Mouse (Mus musculus) spleen, postnatal 10 days (tissue): ENCODE results near the gene Vwce.

Experiments used
- DNase-seq, 2 experiments: peaks; one replicate each; pipeline ENCODE4 v3.0.0; 2021 to 2022; ENCODE audit warnings: low spot score in 2 of 2

Vwce gene

DNA sequence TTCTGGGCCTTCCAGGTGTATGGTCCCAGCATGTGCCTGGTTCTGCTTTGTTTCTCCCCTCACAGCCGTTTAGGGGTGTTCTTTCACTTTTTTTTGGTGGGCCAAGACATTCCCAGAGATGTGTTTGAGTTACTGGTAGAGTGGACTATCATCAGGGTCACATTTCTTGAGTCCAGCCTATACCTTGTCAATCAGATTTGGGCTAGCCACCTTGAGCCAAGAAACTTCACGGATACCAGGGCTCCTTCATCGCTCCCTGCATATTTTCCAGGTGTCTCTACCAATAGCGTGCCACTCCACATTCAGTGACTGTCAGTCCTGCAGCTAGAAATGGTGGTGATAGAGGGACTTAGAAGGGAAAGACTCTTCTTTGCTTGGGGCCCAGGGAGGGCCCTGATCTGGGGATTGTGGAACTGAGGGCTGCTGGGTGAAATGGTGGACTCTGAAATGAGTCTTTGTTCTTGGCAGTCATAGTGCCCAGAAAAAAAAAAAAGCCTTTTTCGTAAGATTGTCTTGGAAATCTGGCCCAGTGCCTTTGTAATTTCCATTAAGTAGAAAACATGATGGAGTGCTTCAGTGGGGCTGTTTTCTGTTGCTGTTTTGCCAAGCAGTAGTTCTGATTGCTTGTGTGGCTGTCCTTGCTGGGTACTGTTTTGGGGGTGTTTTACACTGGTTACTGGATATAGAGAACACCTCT is 55.6 kb downstream of the Vwce start:
- peak in 1 of 2 experiments; percentile 13 for DNase-seq

DNA sequence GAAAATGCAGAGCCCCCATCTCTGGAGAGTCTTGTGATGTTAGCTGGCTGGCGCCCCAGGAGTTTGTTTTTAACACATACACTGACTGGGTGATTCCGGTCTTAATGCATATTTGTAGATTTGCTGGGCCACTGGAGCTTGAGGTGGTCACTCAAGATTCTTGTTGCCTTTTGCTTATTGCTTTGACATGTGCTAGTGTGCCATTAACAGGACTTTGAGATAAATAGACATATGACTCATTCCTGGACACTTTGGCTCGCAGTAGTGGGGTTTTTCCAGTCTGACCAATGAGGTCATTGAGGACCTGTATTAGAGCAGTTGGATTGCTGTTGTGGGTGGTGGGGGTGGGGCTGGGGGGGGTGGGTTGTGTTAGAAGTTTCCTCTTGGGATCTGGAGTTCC is 56.3 kb downstream of the Vwce start:
- peak in 1 of 2 experiments; percentile 12 for DNase-seq

DNA sequence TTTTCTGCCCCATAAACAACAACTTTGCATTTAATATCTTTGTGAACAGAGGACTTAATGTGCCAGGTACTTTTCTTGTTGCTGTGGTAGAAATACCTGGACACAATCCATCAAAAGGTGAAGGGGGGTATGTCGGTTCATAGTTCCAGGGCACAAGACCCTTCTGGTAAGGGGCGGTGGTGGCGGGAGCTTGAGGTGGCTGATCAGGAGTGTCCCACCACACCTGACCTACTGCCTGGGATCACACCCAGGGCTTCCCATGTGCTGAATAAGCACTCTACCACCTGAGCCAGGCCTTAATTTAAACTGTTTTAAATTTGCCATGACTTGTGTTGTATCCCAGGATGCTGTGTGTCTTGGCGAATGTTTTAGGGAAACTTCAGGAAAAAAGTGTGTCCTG is 57.1 kb downstream of the Vwce start:
- DNase-seq = peak in 1 of 2 experiments; percentile 10

DNA sequence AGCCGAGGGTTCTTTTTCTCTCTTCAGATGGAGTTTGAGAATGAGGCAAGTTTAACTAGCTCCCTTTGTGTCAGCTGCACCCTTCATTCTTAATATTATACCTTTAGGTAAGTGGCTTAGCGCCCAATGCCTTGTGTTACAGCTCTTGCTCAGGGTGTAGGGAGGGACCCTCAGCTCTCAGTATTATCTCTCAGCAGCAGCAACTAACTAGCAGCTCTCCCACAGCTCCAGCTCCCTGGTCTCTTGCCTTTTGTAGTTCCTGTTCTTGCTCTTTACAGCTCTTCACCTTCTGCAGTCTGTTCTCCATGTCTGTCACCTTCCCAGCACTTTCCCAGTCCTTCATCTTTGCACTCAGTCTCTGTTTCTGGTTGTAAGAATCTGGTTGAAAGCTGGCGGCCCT is 57.6 kb downstream of the Vwce start:
- peak in 1 of 2 experiments; percentile 21 for DNase-seq

DNA sequence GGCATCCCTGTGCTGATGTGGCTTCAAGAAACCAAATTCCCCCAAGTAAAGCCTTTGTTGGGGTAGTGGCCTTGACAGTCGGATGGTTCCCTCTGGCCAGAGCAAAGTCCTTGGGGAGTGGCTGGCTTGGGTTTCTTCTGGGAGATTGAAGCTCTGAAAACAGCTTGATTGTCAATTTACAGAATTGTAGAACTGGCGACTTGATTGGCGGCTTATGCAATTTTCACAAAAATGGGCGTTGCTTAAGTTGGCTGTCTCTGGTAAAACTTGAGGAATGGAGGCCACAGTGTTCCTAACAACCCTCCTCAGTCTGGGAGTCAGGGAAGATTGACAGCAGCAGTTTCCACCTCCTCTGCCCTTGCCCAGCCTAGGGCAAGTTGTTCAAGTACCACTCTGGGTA is 58.3 kb downstream of the Vwce start:
- DNase-seq = peak in 1 of 2 experiments; percentile 9

DNA sequence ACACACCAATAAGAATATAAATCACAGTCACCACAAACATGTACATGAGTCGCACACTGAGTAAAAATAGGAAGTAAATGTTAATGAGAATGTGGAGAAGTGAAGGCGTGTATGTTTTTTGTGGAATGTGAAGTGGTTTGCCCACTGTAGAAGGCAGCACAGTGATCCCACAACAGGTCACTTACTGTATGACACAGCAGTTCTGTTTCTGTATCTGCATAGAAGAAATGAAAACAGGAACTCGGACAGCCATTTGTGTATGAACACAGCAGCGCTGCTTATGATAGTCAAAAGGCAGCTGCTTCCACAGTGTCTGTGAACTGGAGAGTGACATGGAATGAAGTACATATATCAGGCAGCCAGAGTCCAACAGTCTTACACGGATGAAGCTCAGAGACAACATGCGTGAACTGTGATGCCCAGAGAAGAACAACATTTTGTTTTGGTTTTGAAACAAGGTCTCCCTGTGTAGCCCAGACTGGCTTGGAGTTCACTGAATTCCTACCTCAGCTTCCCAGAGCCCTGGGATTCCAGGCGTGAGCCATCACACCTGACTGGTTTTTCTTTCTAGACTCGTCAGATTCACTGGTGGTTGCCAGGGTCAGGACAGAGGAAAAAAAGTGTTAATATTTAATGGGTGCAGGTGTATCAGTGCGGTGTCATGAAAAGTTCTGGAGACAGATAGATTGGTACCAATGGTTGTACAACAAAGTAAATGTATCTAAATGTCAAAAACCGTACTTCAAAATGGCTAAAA is 60.1 kb downstream of the Vwce start:
- DNase-seq = peak in 1 of 2 experiments; percentile 15

DNA sequence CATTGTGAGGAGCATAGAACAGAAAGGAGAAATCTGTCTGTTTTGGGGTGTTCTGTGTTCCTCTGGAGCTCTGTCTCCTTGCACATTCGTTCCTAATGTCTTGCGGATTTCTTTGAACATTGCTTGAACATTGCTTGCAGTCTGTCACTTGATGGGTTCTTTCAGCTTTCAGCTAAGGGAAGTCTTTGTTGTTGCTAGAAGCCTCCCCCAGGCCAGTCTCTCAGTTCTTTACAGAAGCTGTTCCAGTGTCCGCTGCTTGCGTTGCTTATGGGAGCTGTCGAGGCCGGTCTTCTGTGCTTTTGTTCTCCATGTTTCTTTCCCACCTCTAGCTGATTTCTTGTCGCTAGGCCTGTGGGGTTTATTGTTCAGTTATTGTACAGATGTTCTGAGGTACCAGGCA is 61.8 kb downstream of the Vwce start:
- peak in 1 of 2 experiments; percentile 12 for DNase-seq

DNA sequence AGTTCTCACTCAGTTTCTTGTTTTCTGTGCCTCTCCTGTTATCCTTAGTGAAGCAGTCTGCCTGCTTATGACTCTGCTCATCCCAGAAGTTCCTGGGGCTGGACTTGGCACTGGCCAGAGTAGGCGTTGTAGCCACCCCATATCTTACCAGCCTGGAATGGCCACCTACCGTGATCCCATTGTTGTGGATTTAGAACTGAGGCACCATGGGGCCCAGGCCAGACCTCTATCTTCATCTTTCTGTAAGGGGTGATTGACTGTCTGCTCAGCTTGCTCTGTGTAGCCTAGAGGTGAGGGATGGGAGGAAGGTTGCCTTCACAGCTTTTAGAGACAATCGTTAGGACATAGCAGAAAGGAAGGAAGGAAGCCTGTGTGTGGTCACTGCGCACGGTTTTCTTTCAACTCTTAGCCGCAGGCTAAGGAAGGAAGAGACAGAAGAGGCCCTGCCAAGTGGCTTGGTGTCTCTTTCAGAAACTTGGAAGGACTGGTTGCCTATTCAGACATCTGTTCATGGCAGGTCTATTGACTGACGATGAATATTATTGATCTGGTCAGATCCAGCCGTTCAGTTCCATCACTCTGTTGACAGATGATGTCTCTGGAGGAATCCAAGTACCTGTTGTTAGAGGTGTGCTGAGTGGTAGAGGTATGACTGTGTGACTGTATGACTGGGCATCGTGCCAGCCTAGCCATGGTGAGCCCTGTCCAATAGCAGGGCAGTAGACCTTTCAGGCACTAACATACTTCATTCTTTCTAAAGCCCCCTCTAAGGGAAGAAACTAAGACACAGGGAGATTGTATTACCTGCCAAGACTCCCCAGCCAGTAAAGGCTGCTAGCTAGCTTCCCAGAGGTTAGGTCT is 64.3 kb downstream of the Vwce start:
- DNase-seq = no peak

DNA sequence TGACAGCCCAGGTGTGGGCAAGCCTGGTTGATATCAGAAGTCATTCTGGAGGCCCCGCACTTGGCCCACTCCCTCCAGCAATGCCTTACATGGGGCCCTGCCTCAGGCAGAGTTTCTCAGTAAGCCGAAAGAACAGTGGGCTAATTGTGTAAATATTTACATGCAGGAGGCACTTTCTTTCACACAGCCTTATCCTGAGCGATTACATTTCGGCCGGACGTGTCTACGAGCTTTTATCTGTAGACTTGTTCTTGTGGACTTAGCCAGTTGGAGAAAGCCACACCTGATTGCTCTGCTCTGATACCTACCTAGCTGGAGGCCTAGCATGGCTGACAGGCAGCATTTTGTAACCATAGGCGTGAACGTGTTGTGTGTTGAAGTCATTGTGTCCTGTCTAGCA is 65.8 kb downstream of the Vwce start:
- DNase-seq = no peak

DNA sequence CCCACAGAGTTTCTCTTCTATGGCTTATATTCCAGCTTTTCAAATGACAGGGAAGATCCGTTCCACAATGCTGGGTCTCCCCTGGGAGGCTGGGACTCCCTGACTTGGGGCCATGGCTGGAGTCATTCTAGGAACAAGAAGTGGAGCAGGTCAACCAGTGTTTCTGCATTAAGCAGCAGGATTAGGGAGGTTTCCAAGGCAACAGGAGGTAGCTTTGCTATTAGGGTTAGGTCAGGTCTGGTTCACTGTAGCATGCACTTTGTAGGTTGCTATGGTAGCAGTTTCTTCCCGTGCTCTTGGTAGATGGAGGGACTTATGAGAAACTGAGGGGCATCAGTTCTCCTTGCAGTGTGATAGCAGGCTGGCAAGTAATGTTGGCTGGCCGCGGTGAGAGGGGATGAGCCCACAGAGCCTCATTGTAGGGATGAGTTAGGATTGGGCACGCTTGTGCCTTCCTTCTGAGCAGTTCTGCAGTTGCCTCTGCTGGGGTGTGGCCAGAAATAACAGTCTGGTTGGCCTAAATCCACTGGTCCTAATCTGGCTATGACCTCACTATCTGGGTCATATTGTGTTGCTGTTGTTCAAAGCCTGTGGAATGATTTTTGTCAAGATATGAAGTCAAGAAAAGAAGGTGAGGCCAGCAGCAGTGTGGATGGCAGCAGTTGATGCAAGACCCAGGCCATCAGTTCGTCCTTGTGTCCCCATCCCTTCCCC is 67.2 kb downstream of the Vwce start:
- no peak for DNase-seq

DNA sequence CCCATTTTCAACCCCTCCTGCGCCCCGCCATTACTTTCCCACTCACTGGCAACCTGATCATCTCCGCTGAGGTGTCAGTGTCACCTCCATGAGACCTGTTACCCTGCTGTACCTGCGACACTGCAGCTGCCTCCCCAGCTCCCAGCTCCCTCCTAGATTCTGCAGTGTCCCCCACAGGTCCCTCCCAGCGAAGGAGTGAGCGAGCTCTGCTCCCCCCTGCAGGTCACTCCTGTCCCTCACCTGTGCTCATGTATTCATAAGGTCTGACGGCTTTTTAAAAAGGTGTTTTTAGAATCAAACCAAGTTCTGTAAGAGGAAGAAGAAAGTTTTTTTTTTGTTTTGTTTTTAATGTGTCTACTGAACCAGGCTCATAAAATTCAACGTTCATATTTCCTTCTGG is 68.1 kb downstream of the Vwce start:
- no peak for DNase-seq

DNA sequence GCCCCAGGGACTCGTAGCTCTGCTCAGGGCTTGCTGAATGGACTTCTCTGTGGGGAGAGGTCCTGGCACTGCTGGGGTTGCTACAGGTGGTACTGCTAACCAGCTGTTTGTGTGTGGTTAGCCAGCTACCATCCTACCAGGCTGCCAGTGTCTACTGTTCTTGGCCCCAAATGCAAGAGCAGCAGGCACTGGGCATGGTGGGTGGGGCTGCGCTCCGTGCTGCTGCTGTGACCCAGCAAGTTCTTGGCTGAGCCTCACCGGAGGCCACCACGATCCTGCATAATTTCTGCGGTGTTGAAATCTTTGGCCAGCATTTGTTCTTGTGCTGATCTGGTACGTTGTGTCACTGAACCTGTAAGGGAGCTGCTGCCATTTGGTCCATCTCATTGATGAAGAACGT is 69.5 kb downstream of the Vwce start:
- DNase-seq = no peak

DNA sequence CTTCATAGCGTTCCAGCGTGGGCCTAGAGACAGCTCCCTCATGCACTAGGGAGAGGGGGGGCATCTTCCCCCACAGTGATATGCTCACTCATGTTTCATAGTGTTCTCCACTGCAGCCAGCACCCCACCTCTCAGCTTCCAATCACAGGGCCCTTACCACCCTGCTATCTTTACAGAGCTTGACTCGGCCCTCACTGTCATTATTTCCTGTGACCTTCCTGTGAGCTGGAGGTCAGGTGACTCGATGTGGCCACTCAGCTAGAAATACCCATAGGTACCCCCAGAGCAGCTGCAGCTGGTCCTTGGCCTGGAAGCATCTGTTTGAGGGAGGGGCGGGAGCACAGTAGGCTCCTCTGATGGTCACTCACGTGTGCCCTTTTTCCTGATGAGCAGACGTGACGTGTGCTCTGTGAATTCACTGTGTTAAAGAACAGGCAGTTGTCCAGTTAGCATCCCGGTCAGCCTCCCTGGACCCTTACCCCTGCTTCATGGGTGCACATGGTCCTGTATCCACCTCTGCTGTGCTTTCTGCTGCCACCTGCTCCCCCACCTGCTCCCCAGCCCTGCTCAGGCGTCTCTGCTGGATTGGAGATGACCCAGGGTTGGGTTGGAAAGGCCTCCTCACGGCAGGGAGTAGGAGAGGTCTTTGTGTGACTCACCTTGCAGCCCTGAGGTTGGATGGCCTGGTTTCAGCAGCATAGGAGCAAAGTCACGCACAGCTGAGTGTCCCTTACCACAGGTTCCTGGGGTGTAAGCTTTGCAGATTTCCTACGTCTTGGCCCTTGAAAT is 73.3 kb downstream of the Vwce start:
- no peak for DNase-seq

DNA sequence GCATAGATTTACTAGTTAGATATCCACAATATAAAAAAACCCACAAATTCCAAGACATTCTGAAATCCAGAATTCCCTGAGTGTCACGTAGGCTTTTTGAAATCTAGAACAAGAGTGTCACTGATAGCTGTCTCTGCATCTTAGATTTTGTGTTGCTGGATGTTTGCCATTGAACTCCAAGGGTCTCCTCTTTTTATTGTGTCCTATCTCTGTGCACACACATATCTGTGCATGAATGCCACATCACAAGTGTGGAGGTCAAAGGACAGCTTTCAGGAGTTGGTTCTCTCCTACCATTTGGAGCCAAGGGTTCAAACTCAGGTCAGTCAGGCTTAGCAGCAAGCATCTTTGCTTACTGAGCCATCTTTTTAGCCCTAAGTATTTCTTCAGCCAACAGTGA is 73.9 kb downstream of the Vwce start:
- DNase-seq = no peak

DNA sequence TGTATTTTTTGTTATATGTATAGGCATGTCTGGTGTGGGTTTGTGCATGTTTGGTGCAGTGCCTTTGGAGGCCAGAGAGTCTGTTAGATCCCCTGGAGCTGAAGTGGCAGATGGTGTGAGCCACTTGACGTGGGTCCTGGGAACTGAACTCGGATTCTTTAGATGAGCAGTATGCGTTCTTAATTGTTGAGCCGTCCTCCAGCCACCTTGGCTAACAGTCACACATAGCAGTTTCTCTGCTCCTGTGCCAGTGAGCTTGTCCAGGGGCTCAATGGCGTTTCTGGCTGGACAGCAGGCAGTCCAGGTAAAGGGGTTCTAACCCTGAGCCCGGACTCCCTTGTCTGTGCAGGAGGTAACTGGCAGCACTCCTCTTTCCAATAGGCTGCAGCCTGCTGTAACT is 74.9 kb downstream of the Vwce start:
- no peak for DNase-seq

DNA sequence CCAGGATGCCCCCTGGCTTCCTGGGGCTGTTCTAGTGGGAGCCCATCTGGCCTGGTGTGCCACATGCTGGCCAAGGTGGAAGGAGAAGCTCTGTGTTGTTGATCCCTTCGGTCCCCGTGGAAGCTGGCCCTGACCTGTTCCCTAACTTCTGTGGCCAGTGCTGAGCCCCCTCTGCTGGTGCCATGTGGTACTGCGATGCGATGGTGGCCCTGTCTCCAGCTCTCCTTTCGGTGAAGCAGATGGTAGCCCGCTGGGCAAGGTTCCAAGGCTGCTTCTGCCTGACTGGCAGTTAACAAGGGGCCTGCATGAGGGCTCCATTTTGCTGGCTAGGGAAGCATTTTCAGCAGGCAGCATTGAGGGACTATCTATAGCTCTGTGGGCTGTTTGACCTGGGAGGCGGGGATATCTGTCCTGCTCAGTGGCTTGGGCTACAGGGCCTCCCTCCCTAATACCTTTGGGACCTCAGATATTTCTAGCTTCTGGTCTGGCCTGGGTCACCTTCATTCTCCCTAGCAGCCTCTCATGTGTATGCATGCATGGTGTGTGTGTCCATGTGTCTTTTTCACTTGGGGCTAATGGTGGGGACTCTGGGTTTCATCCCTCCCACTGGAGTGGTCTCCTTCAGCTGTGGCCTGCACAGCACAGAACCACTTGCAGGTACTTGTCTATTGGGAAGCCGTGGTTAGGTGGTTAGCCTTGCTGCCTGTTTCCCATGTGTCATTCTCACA is 75.5 kb downstream of the Vwce start:
- DNase-seq = peak; percentile 92 to 94

DNA sequence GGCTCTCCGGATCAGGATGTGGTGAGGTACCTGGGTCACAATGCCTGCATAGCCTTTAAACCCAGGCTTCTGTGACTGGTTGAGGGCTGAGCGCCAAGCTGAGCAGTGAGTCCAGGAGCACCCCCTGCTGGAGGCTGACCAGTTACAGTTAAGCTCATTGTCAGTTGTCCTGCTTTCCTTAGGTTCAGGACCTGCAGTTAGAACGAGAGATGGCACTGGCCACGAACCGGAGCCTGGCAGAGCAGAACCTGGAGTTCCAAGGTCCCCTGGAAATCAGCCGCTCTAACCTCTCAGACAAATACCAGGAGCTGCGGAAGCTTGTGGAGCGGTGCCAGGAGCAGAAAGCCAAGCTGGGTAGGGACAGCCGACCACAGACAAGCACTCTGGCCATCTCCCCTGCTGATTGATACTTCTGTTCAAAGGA is 76.1 kb downstream of the Vwce start:
- DNase-seq = peak in 1 of 2 experiments; percentile 77

DNA sequence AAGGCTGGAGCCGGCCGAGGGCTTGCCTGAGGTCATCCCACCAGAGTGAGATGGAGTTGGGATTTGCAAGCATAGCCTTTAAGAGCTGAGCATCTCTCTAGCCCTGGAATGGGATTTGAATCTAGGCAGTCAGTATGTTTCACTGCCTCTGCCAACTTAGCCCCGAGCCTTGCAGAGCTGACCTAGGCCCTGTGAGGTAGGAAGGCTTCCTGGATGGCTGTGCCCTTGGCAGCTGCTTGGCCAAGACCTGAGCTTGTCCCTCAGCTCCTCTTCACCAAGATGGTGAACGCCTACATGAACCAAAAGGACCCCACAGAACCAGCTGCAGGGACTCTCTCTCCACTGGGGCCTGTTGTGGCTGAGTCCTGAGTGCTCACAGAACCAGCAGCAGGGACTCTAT is 76.7 kb downstream of the Vwce start:
- DNase-seq = no peak

DNA sequence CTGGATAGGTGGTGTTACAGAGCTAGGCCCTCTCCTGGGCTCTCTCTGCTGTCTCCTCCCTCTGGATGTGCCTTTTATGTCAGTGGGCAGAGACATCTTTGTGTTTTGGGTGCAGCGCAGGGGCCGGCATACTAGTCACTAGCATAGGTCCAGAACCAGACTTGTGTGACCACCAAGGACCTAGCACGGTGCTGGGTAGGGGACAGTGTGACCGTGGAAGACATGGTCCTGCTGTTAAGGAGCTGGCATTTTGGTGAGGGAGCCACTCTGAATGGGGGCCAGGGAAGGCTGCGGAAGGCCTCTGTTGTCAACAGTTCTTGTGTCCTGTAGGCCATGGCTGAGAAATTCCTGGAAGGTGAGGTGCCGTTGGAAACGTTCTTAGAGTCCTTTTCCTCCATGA is 78.2 kb downstream of the Vwce start:
- no peak for DNase-seq

DNA sequence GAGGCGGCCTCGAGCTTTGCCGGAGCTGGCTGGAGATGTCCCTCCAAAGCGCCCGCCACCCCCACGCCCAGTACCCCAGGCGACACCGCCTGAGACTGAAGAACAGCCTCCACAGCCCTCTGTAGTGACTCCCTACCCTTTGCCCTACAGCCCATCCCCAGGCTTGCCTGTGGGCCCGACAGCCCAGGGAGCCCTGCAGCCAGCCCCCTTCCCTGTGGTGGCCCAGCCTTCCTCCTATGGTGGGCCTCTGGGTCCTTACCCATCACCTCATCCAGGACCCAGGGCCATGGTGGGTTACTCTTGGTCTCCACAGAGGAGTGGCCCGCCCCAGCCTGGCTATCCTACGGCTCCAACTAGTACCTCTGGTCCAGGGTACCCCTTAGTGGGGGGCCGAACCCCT is 78.6 kb downstream of the Vwce start:
- peak in 1 of 2 experiments; percentile 14 for DNase-seq
